Comparison of ENCODE assay signal across 10 mouse cellular contexts in the genomic region with DNA sequence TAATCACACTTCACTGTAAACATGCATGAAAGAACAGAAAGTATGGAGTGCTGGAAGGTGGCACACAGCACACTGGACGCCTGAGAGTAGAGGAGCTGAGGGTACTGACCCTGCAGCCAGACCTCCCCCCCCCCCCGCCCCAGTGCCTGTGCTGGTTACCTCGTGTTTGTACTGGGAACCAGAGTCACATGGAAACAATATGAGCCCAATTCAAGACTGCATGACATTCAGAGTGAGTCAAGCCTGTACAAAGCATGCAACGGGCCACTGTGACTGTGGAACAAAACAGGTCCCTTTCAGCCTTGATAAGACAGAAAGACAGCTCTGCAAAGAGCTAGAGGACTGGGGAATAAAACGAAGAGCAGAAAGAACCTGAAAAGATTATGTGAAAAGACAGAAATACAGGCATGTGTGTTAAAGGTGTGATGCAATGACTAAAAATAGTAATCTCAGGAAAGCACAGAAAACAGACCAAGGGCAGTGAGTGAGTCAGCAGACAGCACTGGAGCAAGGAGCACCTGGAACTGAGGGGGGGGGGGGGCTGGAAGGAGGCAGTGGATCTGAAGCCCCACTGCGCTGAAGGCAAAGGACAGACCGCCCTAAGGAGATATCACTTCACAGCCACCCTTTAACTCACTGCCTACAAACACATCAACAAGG.
A peak's percentile ranks its signal among the peaks of the same experiment; 100 is the strongest.
DNase-seq lines count a peak whose midpoint lies in the region; ATAC-seq and TF ChIP-seq lines count a peak whose summit lies in the region.
"Had no signal": no experiment of that assay in that cellular context is flagged by ENCODE, and none has a peak within 500 bp of the region (broad histone marks: within the 10 kb centered on the region; RNA-seq: fewer than 3 reads in every experiment).

No protein-coding gene starts in this region.

- H3K4me3 ChIP-seq in hindbrain, embryonic 10.5 days: no peak overlapping the region
- H3K4me3 ChIP-seq in hindbrain, embryonic 14.5 days (replicated peaks; ENCODE audit: low read length): no peak overlapping the region
- H3K4me3 ChIP-seq in intestine, postnatal 0 days (ENCODE audit: low read depth, low read length): no peak overlapping the region
- H3K4me3 ChIP-seq: embryonic facial prominence, embryonic 15.5 days had no signal

- peaks cover 31% of the 10 kb centered on the region for H3K4me1 ChIP-seq in hindbrain, embryonic 10.5 days (replicated peaks)
- peaks cover 21% of the 10 kb centered on the region for H3K4me1 ChIP-seq in hindbrain, embryonic 14.5 days (replicated peaks; ENCODE audit: control insufficient read depth, insufficient read depth, low read length)
- H3K4me1 ChIP-seq in intestine, postnatal 0 days (replicated peaks; ENCODE audit: control insufficient read depth, insufficient read depth, low read length): peaks cover 7% of the 10 kb centered on the region; the same call in 1 of the 2 replicates

- no peak overlapping the region for H3K9ac ChIP-seq in hindbrain, embryonic 14.5 days
- H3K9ac ChIP-seq in intestine, postnatal 0 days (ENCODE audit: low read depth, low read length): no peak overlapping the region
- H3K9ac ChIP-seq: embryonic facial prominence, embryonic 15.5 days had no signal

- H3K27me3 ChIP-seq in hindbrain, embryonic 10.5 days (ENCODE audit: insufficient read depth, poor library complexity, severe bottlenecking): no peaks in the 10 kb centered on the region
- no peaks in the 10 kb centered on the region for H3K27me3 ChIP-seq in hindbrain, embryonic 14.5 days (ENCODE audit: control insufficient read depth, insufficient read depth, low read length)
- no peaks in the 10 kb centered on the region for H3K27me3 ChIP-seq in intestine, postnatal 0 days (replicated peaks; ENCODE audit: control insufficient read depth, insufficient read depth, low read length)
- H3K27me3 ChIP-seq: embryonic facial prominence, embryonic 15.5 days had no signal

- 64% methylated on average over 7 of the region's 7 CpGs for WGBS in hindbrain, embryonic 10.5 days
- WGBS in hindbrain, embryonic 14.5 days: 51% methylated on average over 7 of the region's 7 CpGs
- WGBS in intestine, postnatal 0 days: 46% methylated on average over 7 of the region's 7 CpGs

- H3K27ac ChIP-seq in hindbrain, embryonic 10.5 days: peak overlapping the region; percentile 40; the same call in 1 of the 2 replicates
- H3K27ac ChIP-seq in hindbrain, embryonic 14.5 days: no peak overlapping the region
- 0 out of 2 replicates have a peak overlapping the region, but pooled peaks have one; percentile 15 for H3K27ac ChIP-seq in intestine, postnatal 0 days (ENCODE audit: low read depth, low read length)
- H3K27ac ChIP-seq: embryonic facial prominence, embryonic 15.5 days had no signal

- no peak for DNase-seq in hindbrain, embryonic 10.5 days (ENCODE audit: low spot score)
- no peak for DNase-seq in hindbrain, embryonic 14.5 days (ENCODE audit: low spot score)
- peak; percentile 72 for DNase-seq in 416B (ENCODE audit: low read depth)
- peak; percentile 38 for DNase-seq in Muller cell, postnatal 12 days (ENCODE audit: inconsistent ontology term)
- DNase-seq in c-Kit-positive CD71-positive TER-119-positive erythroid progenitor cells, embryonic 14.5 days (ENCODE audit: low spot score): no peak
- no peak for DNase-seq in cerebellum, postnatal 36 days
- DNase-seq in lung, adult 18-20 months: no peak
- DNase-seq: kidney, postnatal 14 days had no signal

- peaks cover 12% of the 10 kb centered on the region for H3K36me3 ChIP-seq in hindbrain, embryonic 10.5 days
- H3K36me3 ChIP-seq in hindbrain, embryonic 14.5 days (replicated peaks; ENCODE audit: control insufficient read depth, insufficient read depth): no peaks in the 10 kb centered on the region
- H3K36me3 ChIP-seq in intestine, postnatal 0 days (ENCODE audit: control insufficient read depth, insufficient read depth): no peaks in the 10 kb centered on the region; the same call in 1 of the 2 replicates

- no peak for TF ChIP-seq CTCF in intestine, postnatal 0 days (IDR thresholded peaks at IDR 0.05; ENCODE audit: low read depth)

- no peak for ATAC-seq in hindbrain, embryonic 14.5 days (ENCODE audit: low FRiP score)
- ATAC-seq in intestine, postnatal 0 days: 0 out of 2 replicates have a peak, but pooled peaks have one; percentile 17

- H3K4me2 ChIP-seq in hindbrain, embryonic 14.5 days (replicated peaks): no peak overlapping the region
- H3K4me2 ChIP-seq in intestine, postnatal 0 days (replicated peaks; ENCODE audit: low read depth): no peak overlapping the region
- H3K4me2 ChIP-seq: embryonic facial prominence, embryonic 15.5 days had no signal

- no peaks in the 10 kb centered on the region for H3K9me3 ChIP-seq in hindbrain, embryonic 10.5 days
- H3K9me3 ChIP-seq in hindbrain, embryonic 14.5 days (ENCODE audit: control insufficient read depth, low read length): no peaks in the 10 kb centered on the region
- H3K9me3 ChIP-seq in intestine, postnatal 0 days (ENCODE audit: control insufficient read depth): no peaks in the 10 kb centered on the region
- H3K9me3 ChIP-seq: embryonic facial prominence, embryonic 15.5 days had no signal

Comparison
In these comparisons a context has a peak if more than half of its experiments do, and no peak if none do; other contexts are left out.
1. DNase-seq: peak in 416B (single experiment) and Muller cell, postnatal 12 days (single experiment); none in hindbrain, embryonic 10.5 days (single experiment), hindbrain, embryonic 14.5 days (single experiment), c-Kit-positive CD71-positive TER-119-positive erythroid progenitor cells, embryonic 14.5 days (single experiment), cerebellum, postnatal 36 days (0 of 2) and lung, adult 18-20 months (0 of 2).